Mouse (Mus musculus) ovary, postnatal 14 days (tissue): ENCODE results near the gene Spesp1.

Source experiments
- DNase-seq: peaks from one replicate; pipeline ENCODE4 v3.0.0; 2022; ENCODE audit warnings: low spot score

The Spesp1 gene

DNA sequence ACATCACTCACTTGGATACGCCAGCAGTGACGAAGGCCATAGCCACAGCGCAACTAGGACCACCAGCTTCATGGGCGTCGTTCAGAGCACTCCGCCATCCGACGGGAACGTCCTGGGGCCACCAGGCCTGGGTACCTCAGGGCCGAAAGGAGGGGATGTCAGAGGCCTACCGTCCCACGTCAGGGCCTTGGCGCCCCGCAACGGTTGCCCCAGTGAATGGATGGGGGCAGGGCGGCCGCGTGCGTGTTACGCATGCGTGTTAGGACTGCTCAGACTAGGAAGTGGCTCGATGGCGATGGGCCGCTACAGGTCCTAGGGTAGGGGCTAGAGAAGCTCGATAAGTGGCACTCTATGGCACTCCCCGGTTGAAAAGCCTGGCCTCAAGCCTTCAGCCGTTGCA, at the start of gene Spesp1:
Spesp1 (minus strand) TSS at position 218 of the 400 bp plus-strand sequence.
- no peak for DNase-seq

DNA sequence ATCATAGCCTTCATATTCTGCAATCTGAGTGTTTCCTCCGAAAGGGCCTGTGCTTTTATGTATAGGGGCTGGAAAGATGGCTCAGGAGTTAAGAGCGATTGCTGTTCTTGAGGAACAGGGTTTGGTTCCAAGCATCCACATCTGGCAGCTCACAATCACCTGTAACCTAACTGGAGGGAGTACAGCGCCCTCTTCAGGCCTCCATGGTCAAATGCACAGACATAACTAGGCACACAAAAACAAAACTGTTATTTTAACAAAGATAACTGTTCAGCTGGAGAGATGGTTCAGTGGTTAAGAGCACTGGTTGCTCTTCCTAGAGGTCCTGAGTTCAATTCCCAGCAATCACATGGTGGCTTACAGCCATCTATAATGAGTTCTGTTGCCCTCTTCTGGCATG, 44.0 kb upstream of the Spesp1 start:
- DNase-seq = no peak

DNA sequence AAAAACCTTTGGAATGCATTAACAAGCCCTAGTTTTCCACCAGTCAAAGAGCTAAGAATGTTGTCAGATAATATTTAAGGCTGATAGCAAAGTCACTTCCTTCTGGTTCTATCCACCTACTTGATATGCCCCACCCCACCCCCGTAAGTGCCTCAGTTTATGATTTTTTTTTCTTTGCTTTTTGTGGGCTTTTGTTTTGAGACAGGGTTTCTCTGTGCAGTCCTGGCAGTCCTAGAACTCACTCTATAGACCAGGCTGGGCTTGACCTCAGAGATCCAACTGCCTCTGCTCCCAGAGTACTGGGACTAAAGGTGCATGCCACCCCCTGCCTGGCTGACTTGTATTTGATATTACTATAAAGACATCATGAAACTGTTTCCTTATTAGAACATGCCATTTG, 41.8 kb upstream of the Spesp1 start:
- DNase-seq = no peak

DNA sequence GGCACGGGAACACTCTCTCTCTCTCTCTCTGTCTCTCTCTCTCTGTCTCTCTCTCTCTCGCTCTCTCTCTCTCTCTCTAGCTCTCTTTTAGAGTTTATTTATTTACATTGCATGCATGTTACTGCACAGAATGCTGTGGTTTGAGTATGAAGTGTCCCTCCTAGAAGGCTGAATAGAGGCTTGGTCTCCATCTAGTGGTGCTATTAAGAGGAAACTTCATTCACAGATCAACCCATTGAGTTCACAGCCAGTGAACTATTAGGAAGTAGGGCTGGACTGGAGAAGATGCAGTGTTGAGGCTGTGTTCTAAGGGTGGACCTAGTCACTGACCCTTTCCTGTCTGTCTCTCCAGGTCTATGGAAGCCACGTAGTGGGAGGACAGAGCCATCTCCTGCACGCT, 36.7 kb upstream of the Spesp1 start:
- DNase-seq = no peak

DNA sequence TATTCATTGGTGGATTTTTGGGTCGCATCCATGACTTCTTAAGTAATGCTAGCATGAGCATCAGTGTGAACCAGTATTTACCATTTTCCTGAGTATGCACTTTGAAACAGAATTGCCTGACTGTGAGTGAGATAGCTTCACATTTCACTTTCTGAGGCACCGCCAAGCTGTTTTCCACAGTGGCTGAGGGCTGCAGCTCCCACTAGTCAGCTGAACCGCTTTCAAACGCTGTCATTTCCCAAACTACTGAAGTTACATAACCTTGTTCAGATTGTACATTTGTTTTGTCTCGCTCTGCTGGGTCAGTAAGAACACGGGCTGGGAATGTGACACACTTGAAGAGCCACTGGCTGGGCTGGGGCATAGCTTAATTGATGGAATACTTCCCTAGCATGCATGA, 33.5 kb upstream of the Spesp1 start:
- DNase-seq = no peak

DNA sequence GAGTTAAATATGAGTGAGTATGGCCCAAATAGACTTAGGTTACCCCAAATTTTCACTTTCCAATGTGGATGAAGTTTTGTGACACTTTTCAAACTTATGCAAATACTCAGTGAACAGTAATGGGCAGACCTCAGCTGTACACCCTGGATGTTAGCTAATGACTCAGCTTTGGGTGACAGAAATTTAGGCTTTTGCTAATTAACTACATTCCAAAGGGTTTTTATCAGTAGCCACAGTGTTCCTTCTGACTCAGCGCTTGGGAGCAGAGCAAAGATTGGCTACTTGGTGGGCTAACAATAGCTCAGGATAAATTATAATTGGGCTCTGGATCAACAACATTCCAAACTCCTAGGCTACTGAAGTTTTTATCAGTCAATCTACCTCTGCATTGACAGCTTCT, 14.9 kb upstream of the Spesp1 start:
- DNase-seq = no peak

DNA sequence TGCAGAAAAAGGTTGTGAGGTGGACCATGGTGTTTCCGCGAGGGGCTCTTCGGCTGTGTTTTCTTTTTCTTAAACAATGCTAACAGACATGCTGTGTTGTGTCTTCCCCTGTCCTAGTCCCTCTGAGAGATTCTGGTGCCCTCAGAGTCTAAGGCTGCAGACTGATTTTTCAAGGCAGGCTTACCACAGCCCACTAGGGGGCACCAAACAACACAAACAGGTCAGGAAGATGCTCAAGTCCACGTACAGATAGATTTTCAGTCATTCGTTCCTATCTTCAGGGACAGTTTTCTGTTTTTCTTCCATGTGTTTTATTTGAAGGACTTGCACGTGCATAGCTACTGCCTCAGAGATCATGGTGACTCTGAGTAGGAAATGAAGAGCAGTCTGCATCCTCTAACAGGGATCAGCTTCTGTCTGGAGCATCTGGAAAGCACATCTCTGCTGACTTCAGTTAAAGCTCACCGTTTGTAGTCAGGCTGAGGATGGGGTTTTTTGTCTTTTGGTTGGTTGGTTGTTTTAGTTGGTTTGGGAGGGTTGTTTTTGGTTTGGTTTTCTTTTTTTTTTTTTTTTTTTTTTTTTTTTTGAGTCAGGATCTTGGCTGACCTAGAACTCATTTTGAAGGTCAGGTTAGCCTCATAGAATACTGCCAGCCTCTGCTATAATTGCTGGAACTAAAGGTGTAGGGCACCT, 13.1 kb upstream of the Spesp1 start:
- peak; percentile 74 for DNase-seq

DNA sequence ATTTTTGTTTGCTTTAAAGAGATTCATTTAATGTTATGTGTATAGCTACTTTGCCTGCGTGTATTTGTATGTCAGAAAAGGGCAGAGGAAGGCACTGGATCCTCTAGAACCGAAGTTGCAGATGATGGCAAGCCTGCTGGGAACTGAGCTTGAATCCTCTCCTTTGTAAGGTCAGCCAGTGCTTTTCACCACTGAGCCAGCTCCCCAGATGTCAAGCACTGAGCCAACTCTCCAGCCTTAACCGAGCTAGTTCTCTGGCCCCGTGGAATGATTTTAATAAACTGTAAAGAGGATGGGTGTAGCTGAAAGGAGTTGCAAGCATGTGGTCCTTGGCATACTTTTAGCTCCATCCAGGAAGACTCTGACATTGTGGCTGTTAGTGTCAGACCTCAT, 5.6 kb upstream of the Spesp1 start:
- DNase-seq = no peak

DNA sequence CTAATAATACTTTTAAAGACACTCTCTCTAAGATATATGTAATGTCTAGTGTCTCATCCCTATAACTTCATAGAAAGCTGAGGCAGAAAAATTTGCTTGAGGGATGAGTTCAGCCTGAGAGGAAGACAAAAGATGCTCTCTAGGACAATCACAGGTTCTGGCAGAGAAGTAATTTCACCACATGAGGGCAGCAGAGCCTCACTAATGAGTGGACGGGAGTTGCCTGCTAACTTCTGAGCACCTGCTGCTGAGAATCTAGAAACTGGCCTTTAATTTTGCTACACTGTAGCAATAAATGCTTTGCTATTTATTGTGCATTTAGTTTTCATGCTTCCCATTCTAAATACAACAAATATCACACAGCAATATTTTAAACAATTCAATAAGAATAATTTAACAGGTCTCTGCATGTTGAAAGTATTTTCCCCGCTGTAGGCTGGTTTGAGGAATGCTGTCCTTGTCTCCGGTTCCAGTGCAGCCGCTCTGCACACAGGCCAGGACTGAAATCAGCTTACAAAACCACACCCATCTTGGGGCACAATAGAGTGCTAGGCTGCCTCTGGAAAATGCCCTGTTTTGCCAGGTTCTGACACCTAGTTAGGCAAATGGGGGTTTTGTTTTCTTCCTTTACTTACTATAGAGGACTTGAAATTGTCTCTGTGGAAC, 5.1 kb upstream of the Spesp1 start:
- peak; percentile 77 for DNase-seq

DNA sequence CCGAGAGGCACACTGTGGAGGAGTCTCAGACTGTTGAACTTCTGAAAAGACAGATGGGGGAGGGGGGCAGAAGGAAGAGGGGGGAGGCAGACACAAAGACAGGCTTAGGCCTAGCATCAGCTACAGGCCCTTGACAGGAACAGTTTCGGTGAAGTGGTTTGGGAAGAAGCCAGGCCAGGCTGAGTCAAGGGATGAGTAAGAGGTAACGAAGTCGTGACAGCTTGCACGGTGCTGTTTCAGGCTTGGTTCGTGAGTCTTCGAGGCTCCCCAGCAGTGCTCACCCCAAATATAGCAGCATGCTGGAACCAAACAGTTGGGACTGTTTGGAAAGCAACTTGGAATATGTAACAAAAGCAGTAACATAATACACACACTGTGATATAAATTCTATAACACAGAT, 2.3 kb upstream of the Spesp1 start:
- no peak for DNase-seq

DNA sequence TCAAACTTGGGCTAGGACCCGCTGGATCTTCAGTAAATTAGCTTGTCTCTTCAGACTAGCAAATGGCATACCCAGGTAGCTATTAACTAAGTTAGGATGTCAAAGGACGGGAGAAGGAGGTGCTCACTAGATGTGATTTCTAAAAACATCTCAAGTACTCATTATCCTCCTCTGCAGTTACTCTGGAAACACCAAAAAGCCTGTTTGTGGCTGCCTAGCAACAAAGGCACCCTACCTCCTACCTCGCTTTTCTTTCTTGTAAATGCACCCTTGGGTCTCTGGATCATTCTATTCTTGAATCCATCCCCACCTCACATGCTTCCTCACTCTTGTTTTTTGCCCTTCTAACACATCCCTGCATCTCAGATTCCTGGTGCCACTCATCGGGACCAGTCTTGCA, 5.1 kb downstream of the Spesp1 start:
- DNase-seq = no peak

DNA sequence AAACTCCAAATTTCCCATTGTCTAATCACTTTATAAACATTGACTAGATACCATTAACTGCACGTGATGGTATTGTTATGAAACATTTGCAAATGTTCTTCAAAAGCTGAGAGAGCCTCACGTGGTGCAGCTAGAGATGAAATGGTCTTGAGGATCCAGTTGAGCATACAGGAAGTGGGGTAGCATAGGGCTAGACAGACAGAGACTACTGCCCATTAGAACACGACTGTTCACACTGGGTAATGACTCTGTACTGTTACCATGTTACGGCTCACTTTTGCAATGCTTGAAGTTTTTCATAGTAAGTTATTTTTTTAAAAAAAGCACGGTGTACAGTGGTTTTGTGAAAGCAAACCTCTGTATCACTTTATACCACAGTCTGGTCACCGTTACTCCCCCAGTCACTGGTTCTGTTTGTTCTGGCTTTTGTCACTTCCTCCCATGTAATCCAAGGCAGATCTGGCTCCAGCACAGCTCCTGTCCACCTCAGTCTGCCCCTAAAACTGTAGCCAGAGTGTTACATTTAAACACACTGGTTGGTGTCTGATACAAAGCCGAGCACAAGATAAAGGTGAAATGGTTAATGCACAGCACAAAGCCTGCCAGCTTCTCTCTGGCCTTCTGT, 11.1 kb downstream of the Spesp1 start:
- no peak for DNase-seq

DNA sequence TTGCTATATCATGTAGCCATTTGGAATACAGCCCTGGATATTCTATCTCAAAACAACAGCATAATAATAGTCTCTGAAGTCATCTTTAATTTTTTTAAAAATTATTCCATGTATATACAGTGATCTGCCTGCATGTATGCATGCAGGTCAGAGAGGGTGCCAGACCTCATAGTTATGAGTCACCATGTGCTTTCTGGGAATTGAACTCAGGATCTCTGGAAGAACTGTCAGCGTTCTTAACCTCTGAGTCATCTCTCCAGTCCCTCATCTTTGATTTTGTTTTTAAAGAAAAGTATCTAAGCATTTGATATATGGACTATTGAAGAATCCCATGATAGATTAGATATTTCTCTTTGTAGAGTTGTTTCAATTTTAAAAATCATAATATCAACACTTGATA, 12.8 kb downstream of the Spesp1 start:
- no peak for DNase-seq

DNA sequence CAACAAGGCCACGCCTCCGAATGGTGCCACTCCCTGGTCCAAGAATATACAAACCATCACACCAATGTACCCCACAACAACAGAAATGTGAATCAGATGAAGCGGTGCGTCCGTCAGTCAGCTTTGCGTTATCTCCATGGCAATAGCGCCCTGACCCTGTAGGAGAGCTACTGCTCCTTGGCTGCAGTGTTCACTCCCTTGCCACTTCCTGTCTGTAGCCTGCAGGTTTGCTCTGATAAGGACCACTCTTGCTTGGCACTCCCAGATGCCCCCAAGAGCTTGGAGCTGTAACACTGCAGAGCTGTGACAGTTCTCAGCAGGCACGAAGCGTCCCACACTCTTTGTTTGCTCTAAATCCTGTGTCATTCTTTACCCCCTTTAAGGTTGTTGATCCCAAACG, 16.7 kb downstream of the Spesp1 start:
- no peak for DNase-seq

DNA sequence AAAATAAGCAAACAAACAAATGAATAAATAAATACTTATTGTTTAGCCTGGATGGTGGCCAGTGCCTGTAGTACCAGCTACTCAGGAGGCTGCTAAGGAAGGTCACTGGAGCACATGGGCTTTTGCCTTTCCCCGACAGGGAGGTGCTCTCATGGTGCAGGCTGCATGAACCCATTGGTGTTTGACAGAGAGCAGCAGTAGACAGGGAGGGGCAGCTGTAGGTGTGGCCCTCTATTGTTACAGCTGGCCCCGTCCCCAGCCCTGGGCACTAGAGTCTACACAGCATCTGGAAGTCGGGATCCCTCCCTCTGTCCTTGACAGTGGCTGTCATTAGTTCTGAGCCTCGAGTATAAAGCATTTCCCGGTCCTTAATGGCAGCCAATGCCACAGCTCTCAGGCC, 18.4 kb downstream of the Spesp1 start:
- no peak for DNase-seq

DNA sequence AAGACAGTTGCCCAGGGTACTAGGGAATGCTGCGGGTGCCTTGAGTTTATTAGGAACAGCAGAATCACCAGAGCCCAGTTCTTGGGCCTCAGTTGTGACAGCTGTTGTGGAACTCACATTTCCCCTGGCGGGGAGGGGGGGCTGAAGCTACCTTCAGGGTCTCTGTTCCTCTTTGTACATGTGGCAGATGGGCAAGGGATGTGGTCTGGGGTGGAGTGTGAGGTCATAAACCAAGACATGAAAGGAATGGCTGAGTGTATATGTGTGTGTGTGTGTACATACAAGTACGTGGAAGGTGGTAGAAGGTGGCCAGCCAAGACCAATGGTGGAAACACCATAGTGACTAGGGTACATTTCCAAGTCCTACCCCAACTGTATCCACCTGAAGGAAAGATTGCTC, 20.6 kb downstream of the Spesp1 start:
- no peak for DNase-seq

DNA sequence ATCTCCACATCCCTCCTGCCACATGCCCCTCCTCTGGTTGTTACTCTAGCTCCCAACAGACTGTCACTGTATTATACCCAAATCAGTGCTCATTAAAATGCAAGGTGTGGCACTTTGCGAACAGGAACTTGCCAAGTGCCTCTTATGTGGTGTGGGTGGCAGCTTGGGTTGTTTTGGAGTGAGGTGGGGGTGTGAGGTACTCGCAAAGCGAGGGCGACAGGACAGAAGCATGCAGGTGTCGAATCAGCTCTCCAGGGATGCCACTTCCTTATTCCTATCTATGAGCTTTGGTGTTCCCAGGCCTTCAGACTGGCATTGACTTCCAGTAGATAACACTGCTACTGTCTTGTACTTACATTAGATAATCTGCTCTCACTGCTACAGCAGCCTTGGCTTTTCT, 21.0 kb downstream of the Spesp1 start:
- no peak for DNase-seq

DNA sequence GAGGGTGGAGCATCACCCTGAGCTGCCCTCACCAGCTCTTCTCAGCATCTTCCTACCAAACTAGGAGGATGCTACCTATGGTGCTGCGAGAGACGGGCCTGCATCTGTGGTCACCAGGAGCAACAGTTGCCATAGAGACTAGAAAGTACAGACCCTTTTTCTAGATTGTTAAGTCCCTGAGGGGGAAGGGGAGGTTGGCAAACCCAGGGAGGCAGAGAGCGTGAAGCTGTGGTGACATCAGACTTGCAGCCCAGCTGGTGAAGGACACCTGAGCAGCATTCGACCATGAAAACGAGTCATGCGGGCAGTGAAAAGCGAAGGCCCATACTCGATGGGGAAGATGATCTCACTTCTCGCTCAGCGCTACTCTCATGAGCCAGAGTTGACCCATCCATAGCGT, 24.0 kb downstream of the Spesp1 start:
- DNase-seq = no peak

DNA sequence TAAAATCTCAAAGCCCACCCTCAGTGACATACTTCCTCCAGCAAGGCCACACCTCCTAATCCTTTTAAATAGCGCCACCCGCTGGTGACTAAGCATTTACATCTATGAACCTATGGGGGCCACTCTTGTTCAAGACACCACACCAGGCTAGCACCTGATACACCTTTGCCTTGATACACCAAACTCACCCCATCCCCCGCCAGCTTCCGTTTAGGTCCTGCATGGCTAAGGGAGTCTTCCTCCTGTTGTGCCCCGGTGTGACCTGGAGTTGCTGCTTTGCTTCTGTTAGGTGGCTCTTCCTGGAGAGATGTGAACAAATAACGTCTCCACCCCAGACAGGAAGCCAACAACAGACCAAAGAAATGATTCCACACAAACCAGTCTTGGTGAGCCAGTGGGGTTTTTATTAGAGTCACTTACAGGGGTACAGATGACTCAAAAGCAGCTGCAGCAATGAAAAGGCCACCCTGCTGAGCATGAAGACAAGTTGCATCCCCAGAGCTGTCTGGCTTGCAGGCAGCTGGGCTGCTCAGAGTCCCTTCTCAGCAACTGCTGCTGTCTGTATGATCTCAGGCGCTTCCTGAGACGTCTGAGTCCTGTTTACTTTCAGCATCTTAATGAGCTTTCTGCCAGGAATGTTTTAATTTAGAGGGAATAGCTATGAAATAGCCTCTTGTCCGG, 26.0 kb downstream of the Spesp1 start:
- DNase-seq = no peak

DNA sequence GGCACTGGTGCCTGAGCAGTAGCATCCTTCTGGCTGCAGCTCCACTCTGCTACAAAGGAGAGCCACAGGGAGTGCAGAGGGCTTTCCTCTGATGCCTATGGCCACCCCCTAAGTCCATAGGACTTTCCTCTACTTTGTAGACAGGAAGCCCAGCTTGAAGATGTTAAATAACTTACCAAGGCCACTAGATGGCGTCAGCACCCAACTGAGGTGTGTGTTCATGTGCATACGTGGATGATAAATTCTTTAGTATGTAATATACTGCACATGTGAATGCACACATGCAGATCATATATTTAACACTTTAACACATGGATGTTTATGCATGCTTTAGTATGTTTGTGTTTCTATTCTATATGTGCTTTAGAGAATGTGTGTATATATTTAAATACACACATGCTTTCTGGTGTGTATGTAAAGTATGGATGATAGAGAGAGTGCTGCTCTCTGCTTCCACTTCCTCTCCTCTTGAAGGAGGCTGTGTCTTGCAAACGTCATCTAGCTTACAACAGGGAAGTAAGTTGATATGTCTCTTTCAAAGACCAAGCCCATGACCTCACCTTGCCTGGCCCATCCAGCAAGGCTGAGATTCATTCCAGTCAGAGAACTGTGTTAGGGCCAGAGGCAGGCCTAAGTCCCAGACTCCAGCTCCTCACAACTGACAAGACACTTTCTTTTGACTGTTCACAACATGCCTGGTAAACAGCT, 28.1 kb downstream of the Spesp1 start:
- DNase-seq = no peak

DNA sequence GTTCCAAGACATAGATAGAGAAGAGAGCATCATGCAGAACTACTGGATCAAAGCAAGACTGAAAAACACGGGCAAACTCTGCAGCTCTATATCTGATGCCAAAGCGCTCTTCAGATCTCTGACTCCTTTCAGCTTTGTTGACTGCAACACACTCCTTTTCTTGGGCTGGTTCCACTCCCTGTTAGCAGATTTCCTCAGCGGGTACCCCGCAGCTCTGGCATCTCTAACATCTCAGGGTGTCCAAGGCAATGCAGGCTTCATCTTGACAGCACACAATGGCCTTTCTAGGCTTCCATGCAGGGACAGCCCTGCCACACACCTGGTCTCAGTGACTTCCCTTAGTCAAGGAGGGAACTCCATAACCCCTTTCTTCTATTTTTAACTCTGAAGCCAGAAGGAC, 31.7 kb downstream of the Spesp1 start:
- DNase-seq = no peak

DNA sequence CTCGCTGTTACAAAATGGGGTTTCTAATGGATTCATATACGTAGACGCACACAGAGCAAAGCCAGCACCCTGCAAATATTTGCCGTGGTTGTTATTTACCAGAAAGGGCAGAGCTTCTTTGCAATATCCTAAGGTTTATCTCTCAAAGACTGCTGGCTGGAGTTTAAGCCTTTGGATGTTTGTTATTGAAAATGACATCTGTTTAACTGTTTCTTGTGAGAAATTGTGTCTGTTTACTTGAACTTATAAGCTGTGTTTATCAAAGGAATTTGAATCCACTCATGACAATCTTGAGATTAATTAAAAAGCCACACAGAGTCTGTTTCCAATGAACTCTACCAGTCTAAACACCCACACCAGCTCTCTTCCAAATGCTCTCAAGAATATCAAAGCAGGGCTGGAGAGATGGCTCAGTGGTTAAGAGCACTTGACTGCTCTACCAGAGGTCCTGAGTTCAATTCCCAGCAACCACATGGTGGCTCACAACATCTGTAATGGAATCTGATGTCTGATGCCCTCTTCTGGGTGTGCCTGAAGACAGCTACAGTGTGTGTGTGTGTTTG, 35.5 kb downstream of the Spesp1 start:
- no peak for DNase-seq
